Mouse (Mus musculus) midbrain, embryonic 13.5 days (tissue): ENCODE results near the gene Cirbp. TPM values are rescaled to one million over a fixed set of nuclear protein-coding genes. Genes with fewer than 3 reads are reported as not detected.
A peak's percentile ranks its signal among the peaks of the same experiment; 100 is the strongest.

ENCODE experiments used
- ATAC-seq: fragments of 200-750 bp; cut with Nextera tagmentation; 2 replicates; pipeline ENCODE4 v1.8.0; 2017; ENCODE audit warnings: mild to moderate bottlenecking, moderate TSS enrichment, moderate library complexity
- H3K27ac ChIP-seq: fragments of 300-500 bp; sonication (generic); 2 replicates; pipeline ENCODE4 v1.5.1; 2015; ENCODE audit warnings: inconsistent platforms, mild to moderate bottlenecking, moderate library complexity
- H3K27me3 ChIP-seq: fragments of 300-500 bp; sonication (generic); 2 replicates; pipeline ENCODE4 v1.6.1; 2015; ENCODE audit warnings: mild to moderate bottlenecking, inconsistent platforms
- H3K36me3 ChIP-seq: fragments of 300-500 bp; sonication (generic); 2 replicates; pipeline ENCODE4 v1.6.1; 2015; ENCODE audit warnings: mild to moderate bottlenecking, inconsistent platforms
- H3K4me1 ChIP-seq: fragments of 300-500 bp; sonication (generic); replicated peaks from 2 replicates; pipeline ENCODE4 v1.6.1; 2015; ENCODE audit warnings: inconsistent platforms
- H3K4me2 ChIP-seq: fragments of 300-500 bp; sonication (generic); replicated peaks from 2 replicates; pipeline ENCODE4 v1.6.1; 2015; ENCODE audit warnings: moderate library complexity, mild to moderate bottlenecking, inconsistent platforms
- H3K4me3 ChIP-seq: fragments of 300-500 bp; sonication (generic); replicated peaks from 2 replicates; pipeline ENCODE4 v1.5.1; 2015; ENCODE audit warnings: mild to moderate bottlenecking, inconsistent platforms
- H3K9ac ChIP-seq: fragments of 300-500 bp; sonication (generic); replicated peaks from 2 replicates; pipeline ENCODE4 v1.6.1; 2015; ENCODE audit warnings: mild to moderate bottlenecking, inconsistent platforms
- H3K9me3 ChIP-seq: fragments of 300-500 bp; sonication (generic); 2 replicates; pipeline ENCODE4 v1.6.1; 2016; ENCODE audit warnings: mild to moderate bottlenecking, inconsistent platforms
- WGBS: fragments of 180-500 bp; shearing (Covaris S2); methylation state at CpG from one replicate; pipeline ENCODE4 v1.1.7; 2015; 5-methylcytosine and 5-hydroxymethylcytosine counted together
- polyA plus RNA-seq: library from polyadenylated mRNA; unstranded; fragments of >200 nt; fragmentation: Nextera tagmentation; extraction: Ambion mirVana; gene quantifications from 2 replicates; pipeline ENCODE4 v1.2.1, GENCODE M21; 2015

Cirbp gene
- polyA plus RNA-seq, 1 experiment from 2014 or later: 354 TPM

GRCm38 (mm10) chr10:80170052-80170451 is 4.3 kb downstream of the Cirbp start:
- Histone ChIP-seq H3K4me2 (no peak overlapping the region), H3K4me1 (peaks cover 72% of the 10 kb centered on the region), H3K27me3 (no peaks in the 10 kb centered on the region), H3K9me3 (no peaks in the 10 kb centered on the region), H3K4me3 (peak overlapping the region; percentile 5; the same call in 1 of the 2 replicates), H3K9ac (peak overlapping the region; percentile 100), H3K27ac (no peak overlapping the region; the same call in 1 of the 2 replicates), H3K36me3 (peaks cover 28% of the 10 kb centered on the region)
- WGBS: 96% methylated on average over 16 of the region's 16 CpGs
- ATAC-seq: no peak

GRCm38 (mm10) chr10:80170601-80171021 is 4.8 kb downstream of the Cirbp start:
- WGBS: 95% methylated on average over 19 of the region's 19 CpGs
- Histone ChIP-seq H3K27ac (no peak overlapping the region), H3K4me3 (no peak overlapping the region), H3K4me1 (peaks cover 68% of the 10 kb centered on the region), H3K27me3 (no peaks in the 10 kb centered on the region), H3K4me2 (no peak overlapping the region), H3K36me3 (peaks cover 28% of the 10 kb centered on the region), H3K9me3 (no peaks in the 10 kb centered on the region), H3K9ac (peak overlapping the region; percentile 100; the same call in 1 of the 2 replicates)
- ATAC-seq: no peak

GRCm38 (mm10) chr10:80171252-80171651 is 5.5 kb downstream of the Cirbp start:
- 0 out of 2 replicates have a peak overlapping the region, but pooled peaks have one; percentile 64 for H3K4me2 ChIP-seq
- WGBS: 90% methylated on average over 15 of the region's 15 CpGs
- peaks cover 28% of the 10 kb centered on the region for H3K36me3 ChIP-seq
- no peak overlapping the region for H3K4me3 ChIP-seq
- no peak overlapping the region for H3K27ac ChIP-seq
- no peaks in the 10 kb centered on the region for H3K27me3 ChIP-seq
- no peaks in the 10 kb centered on the region for H3K9me3 ChIP-seq
- peaks cover 69% of the 10 kb centered on the region for H3K4me1 ChIP-seq
- no peak for ATAC-seq
- H3K9ac ChIP-seq: peak overlapping the region; percentile 25; the same call in 1 of the 2 replicates

- 83% methylated on average over 44 of the region's 45 CpGs for WGBS
- H3K4me2 ChIP-seq: peak overlapping the region; percentile 64
- no peaks in the 10 kb centered on the region for H3K9me3 ChIP-seq
- no peaks in the 10 kb centered on the region for H3K27me3 ChIP-seq
- peak overlapping the region; percentile 46 for H3K4me3 ChIP-seq
- ATAC-seq: 0 out of 2 replicates have a peak, but pooled peaks have one; percentile 0
- H3K4me1 ChIP-seq: peaks cover 68% of the 10 kb centered on the region
- peak overlapping the region; percentile 64 for H3K9ac ChIP-seq
- peaks cover 28% of the 10 kb centered on the region for H3K36me3 ChIP-seq
- H3K27ac ChIP-seq: peak overlapping the region; percentile 85
Observed at GRCm38 (mm10) chr10:80171760-80172526, 6.2 kb downstream of the Cirbp start.

- Histone ChIP-seq H3K4me2 (peak within 1 kb of the TSS; percentile 64), H3K9me3 (no peaks in the 10 kb centered on the region), H3K4me3 (peak within 1 kb of the TSS; percentile 46), H3K4me1 (peaks cover 74% of the 10 kb centered on the region), H3K36me3 (peaks cover 28% of the 10 kb centered on the region), H3K27ac (peak within 1 kb of the TSS; percentile 85), H3K9ac (peak within 1 kb of the TSS; percentile 64), H3K27me3 (no peaks in the 10 kb centered on the region)
- peak; percentile 68 for ATAC-seq
- WGBS: 10% methylated on average over 33 of the region's 35 CpGs
Observed at GRCm38 (mm10) chr10:80172527-80173292, 6.9 kb downstream of the Cirbp start, which contains the start of gene 1600002K03Rik. TSS of gene 1600002K03Rik (plus strand) at chr10:80172944.

- Histone ChIP-seq H3K36me3 (peaks cover 28% of the 10 kb centered on the region), H3K4me2 (peak overlapping the region; percentile 64), H3K4me1 (peaks cover 80% of the 10 kb centered on the region), H3K9me3 (no peaks in the 10 kb centered on the region), H3K4me3 (peak overlapping the region; percentile 46), H3K27ac (peak overlapping the region; percentile 80), H3K9ac (peak overlapping the region; percentile 58), H3K27me3 (no peaks in the 10 kb centered on the region)
- ATAC-seq: no peak
- 18% methylated on average over 11 of the region's 11 CpGs for WGBS
Observed at GRCm38 (mm10) chr10:80173358-80173757, 7.6 kb downstream of the Cirbp start.

- ATAC-seq: no peak
- Histone ChIP-seq H3K9me3 (no peaks in the 10 kb centered on the region), H3K9ac (peak overlapping the region; percentile 32; the same call in 1 of the 2 replicates), H3K27ac (0 out of 2 replicates have a peak overlapping the region, but pooled peaks have one; percentile 22), H3K27me3 (no peaks in the 10 kb centered on the region), H3K36me3 (peaks cover 28% of the 10 kb centered on the region), H3K4me1 (peaks cover 72% of the 10 kb centered on the region), H3K4me2 (peak overlapping the region; percentile 64; the same call in 1 of the 2 replicates), H3K4me3 (no peak overlapping the region; the same call in 1 of the 2 replicates)
- 81% methylated on average over 10 of the region's 10 CpGs for WGBS
Observed at GRCm38 (mm10) chr10:80173955-80174640, 8.3 kb downstream of the Cirbp start.

- Histone ChIP-seq H3K36me3 (peaks cover 27% of the 10 kb centered on the region), H3K9ac (no peak overlapping the region)
- WGBS: 41% methylated on average over 2 of the region's 2 CpGs
Observed at GRCm38 (mm10) chr10:80174705-80175104, 8.9 kb downstream of the Cirbp start.

GRCm38 (mm10) chr10:80175536-80176269 is 9.9 kb downstream of the Cirbp start:
- Histone ChIP-seq H3K27me3 (no peaks in the 10 kb centered on the region), H3K4me3 (no peak overlapping the region), H3K4me2 (no peak overlapping the region), H3K36me3 (peaks cover 17% of the 10 kb centered on the region), H3K27ac (peak overlapping the region; percentile 48; the same call in 1 of the 2 replicates), H3K9me3 (no peaks in the 10 kb centered on the region), H3K9ac (peak overlapping the region; percentile 39; the same call in 1 of the 2 replicates), H3K4me1 (peaks cover 66% of the 10 kb centered on the region)
- WGBS: 23% methylated on average over 4 of the region's 4 CpGs
- peak; percentile 12; the same call in 1 of the 2 replicates for ATAC-seq

More at GRCm38 (mm10) chr10:80174705-80175104, 8.9 kb downstream of the Cirbp start:
- H3K27me3 ChIP-seq: no peaks in the 10 kb centered on the region
- H3K4me1 ChIP-seq: peaks cover 66% of the 10 kb centered on the region
- no peak overlapping the region for H3K4me2 ChIP-seq
- 0 out of 2 replicates have a peak overlapping the region, but pooled peaks have one; percentile 22 for H3K27ac ChIP-seq
- H3K9me3 ChIP-seq: no peaks in the 10 kb centered on the region
- ATAC-seq: no peak
- no peak overlapping the region for H3K4me3 ChIP-seq

- Histone ChIP-seq H3K36me3 (peaks cover 11% of the 10 kb centered on the region), H3K4me2 (no peak overlapping the region), H3K4me3 (no peak overlapping the region), H3K27ac (peak overlapping the region; percentile 48; the same call in 1 of the 2 replicates), H3K9me3 (no peaks in the 10 kb centered on the region), H3K4me1 (peaks cover 68% of the 10 kb centered on the region), H3K27me3 (no peaks in the 10 kb centered on the region), H3K9ac (peak overlapping the region; percentile 39; the same call in 1 of the 2 replicates)
- WGBS: 63% methylated on average over 5 of the region's 5 CpGs
- ATAC-seq: no peak
Observed at GRCm38 (mm10) chr10:80176270-80176834, 10.6 kb downstream of the Cirbp start.
